Mouse (Mus musculus) bone marrow macrophage, adult 2 months (primary cell): Measurements from ENCODE around the gene Atcay.

Experiments
- CTCF ChIP-seq: IDR thresholded peaks from 2 replicates; pipeline ENCODE4 v1.5.1; 2012; ENCODE audit warnings: low read depth, mild to moderate bottlenecking, low read length, moderate library complexity
- POLR2A ChIP-seq: IDR thresholded peaks from 2 replicates; pipeline ENCODE4 v1.6.1; 2012; ENCODE audit warnings: mild to moderate bottlenecking, low read depth, low read length, borderline replicate concordance

DNA sequence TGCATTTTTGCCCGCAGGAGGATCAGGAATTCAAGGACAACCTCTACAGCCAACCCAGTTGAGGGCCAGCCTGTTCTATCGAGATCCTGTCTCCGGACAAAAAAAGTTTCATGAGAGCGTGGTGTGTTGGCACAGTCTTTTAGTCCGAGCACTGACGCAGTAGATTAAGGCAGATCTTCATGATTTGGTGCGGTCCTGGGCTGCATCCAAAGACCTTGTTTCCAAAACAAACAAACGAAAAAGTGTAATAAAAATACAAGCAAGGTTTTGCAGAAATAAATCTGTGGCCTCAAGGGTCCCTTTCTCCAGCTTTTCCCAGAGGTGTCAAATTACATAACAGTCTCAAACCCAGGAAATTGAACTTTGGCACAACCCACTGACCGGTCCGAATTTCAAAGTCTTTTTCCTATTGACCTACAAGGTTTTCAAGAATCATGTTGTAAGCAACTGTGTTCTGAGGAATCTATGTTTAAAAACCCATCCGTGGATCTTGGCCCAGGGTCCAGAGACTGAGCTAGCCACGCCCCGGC is 54.6 kb downstream of the Atcay start:
- TF ChIP-seq CTCF (no peak), POLR2A (no peak)
